Mouse (Mus musculus): ENCODE data around the gene Phyhd1. TPM values are rescaled to one million over a fixed set of nuclear protein-coding genes. Genes with fewer than 3 reads are reported as not detected.

Phyhd1 gene
- polyA plus RNA-seq, 1 experiment from 2014 or later = 3.7 TPM

DNA sequence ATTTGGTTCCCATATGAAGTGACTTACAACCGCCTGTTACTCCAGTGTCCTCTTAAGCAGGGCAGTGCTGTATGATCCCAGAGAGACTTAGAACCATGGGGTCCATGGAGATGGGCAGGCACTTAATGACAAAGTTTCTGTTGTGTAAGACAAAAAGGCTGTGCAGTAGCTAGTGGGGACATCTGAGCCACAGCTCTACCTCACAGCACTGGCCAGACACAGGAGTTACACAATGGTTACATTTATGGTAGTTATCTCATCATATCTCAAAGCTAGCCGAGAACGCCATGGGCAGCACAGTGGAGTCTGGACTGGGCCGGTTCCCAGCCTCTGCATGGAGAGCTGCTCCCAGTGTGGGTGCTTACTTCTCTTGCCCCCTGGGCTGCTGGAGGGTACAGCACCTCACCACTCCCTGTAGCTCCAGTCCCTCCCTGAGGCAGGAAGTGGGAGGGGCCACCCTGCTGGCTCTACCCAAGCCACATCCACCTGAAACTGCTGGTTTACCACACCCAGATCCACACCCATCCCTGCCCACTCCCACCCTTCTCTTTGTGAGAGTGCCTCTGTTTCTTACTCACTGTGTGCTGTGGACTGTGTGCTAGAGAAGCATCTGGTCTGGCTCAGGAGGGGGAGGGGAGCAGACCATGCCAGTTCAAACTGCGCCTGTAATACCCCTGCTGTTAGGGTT, 14.4 kb upstream of the Phyhd1 start:
- Histone ChIP-seq H3K4me1 (ENCODE audit: control insufficient read depth, insufficient read depth, low read length) (peaks cover 4% of the 10 kb centered on the region; the same call in 1 of the 2 replicates), H3K4me2 (ENCODE audit: low read depth, severe bottlenecking) (no peak overlapping the region), H3K4me3 (ENCODE audit: low read depth, low read length) (no peak overlapping the region), H3K27me3 (ENCODE audit: control insufficient read depth, insufficient read depth, low read length) (no peaks in the 10 kb centered on the region), H3K9ac (ENCODE audit: low read length) (no peak overlapping the region), H3K36me3 (ENCODE audit: control insufficient read depth, insufficient read depth, low read length) (peaks cover 13% of the 10 kb centered on the region), H3K27ac (replicated peaks; ENCODE audit: low read depth, low read length) (no peak overlapping the region), H3K9me3 (ENCODE audit: control insufficient read depth, low read length) (no peaks in the 10 kb centered on the region)
- WGBS = 72% methylated on average over 5 of the region's 5 CpGs
- DNase-seq (ENCODE audit: low spot score) (no peak), ATAC-seq (ENCODE audit: insufficient number of reproducible peaks, low FRiP score, low TSS enrichment, low read depth) (no peak)

DNA sequence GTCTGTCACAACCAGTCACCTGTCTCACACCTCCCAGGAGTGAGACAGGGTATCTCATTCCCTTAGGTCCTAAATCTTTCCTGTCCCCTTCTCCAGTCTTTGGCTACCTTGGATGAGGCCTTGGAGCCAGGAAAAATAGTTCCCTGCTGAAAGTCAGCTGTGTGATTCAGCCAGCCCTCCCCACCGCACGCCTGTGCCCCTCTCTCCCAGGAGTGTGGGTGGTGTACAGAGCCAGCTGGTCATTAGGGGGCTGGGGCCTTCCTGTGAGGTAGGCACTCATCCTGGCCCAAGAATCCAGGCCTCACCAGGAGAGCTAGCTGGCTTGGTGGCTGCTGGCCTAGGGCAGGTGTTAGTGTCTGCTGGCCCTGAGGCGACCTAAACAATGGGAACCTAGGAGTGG, 13.5 kb upstream of the Phyhd1 start:
- ATAC-seq (ENCODE audit: insufficient number of reproducible peaks, low FRiP score, low TSS enrichment, low read depth) = no peak
- Histone ChIP-seq H3K4me2 (ENCODE audit: low read depth, severe bottlenecking) (no peak overlapping the region), H3K4me3 (ENCODE audit: low read depth, low read length) (no peak overlapping the region), H3K4me1 (ENCODE audit: control insufficient read depth, insufficient read depth, low read length) (peaks cover 4% of the 10 kb centered on the region; the same call in 1 of the 2 replicates), H3K9ac (ENCODE audit: low read length) (no peak overlapping the region), H3K27ac (replicated peaks; ENCODE audit: low read depth, low read length) (no peak overlapping the region), H3K27me3 (ENCODE audit: control insufficient read depth, insufficient read depth, low read length) (no peaks in the 10 kb centered on the region), H3K36me3 (ENCODE audit: control insufficient read depth, insufficient read depth, low read length) (peaks cover 20% of the 10 kb centered on the region), H3K9me3 (ENCODE audit: control insufficient read depth, low read length) (no peaks in the 10 kb centered on the region)
- 73% methylated on average over 3 of the region's 3 CpGs for WGBS
- DNase-seq (ENCODE audit: low spot score) = no peak

DNA sequence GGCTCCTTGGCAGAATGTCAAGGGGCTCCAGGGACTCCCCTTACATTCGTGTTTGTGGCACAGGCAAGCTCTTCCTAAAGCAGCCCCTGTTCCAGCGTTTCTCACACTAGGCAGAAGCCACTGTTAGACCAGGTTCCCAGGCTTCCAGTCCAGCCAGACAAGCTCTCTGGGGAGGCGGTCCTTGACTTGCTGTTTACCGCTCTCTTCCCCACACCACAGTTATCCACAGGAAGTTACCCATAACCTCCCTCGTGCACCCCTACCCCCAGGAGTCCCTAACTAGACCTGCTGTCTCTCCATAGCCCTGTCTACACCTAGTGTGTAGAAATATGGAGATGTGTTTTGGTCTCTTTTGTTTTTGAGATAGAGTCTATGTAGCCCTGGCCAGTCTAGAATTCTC, 12.2 kb upstream of the Phyhd1 start:
- Histone ChIP-seq H3K4me1 (ENCODE audit: control insufficient read depth, insufficient read depth, low read length) (peaks cover 6% of the 10 kb centered on the region; the same call in 1 of the 2 replicates), H3K36me3 (ENCODE audit: control insufficient read depth, insufficient read depth, low read length) (peaks cover 24% of the 10 kb centered on the region), H3K4me3 (ENCODE audit: low read depth, low read length) (no peak overlapping the region), H3K4me2 (ENCODE audit: low read depth, severe bottlenecking) (no peak overlapping the region), H3K27ac (replicated peaks; ENCODE audit: low read depth, low read length) (no peak overlapping the region), H3K27me3 (ENCODE audit: control insufficient read depth, insufficient read depth, low read length) (no peaks in the 10 kb centered on the region), H3K9me3 (ENCODE audit: control insufficient read depth, low read length) (no peaks in the 10 kb centered on the region), H3K9ac (ENCODE audit: low read length) (no peak overlapping the region)
- no peak for DNase-seq (ENCODE audit: low spot score)
- ATAC-seq (ENCODE audit: insufficient number of reproducible peaks, low FRiP score, low TSS enrichment, low read depth) = no peak
- WGBS = 88% methylated on average over 5 of the region's 5 CpGs

DNA sequence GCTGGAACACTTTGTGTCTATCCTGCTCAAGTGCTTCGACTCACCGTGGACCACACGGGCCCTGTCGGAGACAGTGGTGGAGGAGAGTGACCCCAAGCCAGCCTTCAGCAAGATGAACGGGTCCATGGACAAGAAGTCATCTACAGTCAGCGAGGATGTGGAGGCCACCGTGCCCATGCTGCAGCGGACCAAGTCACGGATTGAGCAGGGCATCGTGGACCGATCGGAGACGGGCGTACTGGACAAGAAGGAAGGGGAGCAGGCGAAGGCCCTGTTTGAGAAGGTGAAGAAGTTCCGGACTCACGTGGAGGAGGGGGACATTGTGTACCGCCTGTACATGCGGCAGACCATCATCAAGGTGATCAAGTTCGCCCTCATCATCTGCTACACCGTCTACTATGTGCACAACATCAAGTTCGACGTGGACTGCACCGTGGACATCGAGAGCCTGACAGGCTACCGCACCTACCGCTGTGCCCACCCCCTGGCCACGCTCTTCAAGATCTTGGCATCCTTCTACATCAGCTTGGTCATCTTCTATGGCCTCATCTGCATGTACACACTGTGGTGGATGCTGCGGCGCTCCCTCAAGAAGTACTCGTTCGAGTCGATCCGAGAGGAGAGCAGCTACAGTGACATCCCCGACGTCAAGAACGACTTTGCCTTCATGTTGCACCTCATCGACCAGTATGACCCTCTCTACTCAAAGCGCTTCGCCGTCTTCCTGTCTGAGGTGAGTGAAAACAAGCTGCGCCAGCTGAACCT, 10.2 kb upstream of the Phyhd1 start:
- no peak overlapping the region for H3K4me2 ChIP-seq (ENCODE audit: low read depth, severe bottlenecking)
- no peak overlapping the region for H3K27ac ChIP-seq (replicated peaks; ENCODE audit: low read depth, low read length)
- H3K27me3 ChIP-seq (ENCODE audit: control insufficient read depth, insufficient read depth, low read length) = no peaks in the 10 kb centered on the region
- DNase-seq (ENCODE audit: low spot score) (no peak), ATAC-seq (ENCODE audit: insufficient number of reproducible peaks, low FRiP score, low TSS enrichment, low read depth) (no peak)
- H3K36me3 ChIP-seq (ENCODE audit: control insufficient read depth, insufficient read depth, low read length) = peaks cover 29% of the 10 kb centered on the region
- peaks cover 6% of the 10 kb centered on the region; the same call in 1 of the 2 replicates for H3K4me1 ChIP-seq (ENCODE audit: control insufficient read depth, insufficient read depth, low read length)
- 97% methylated on average over 42 of the region's 42 CpGs for WGBS
- no peak overlapping the region for H3K9ac ChIP-seq (ENCODE audit: low read length)
- H3K9me3 ChIP-seq (ENCODE audit: control insufficient read depth, low read length) = no peaks in the 10 kb centered on the region
- no peak overlapping the region for H3K4me3 ChIP-seq (ENCODE audit: low read depth, low read length)

GRCm38 (mm10) chr2:30256616-30257350, 9.2 kb upstream of the Phyhd1 start:
- H3K27ac ChIP-seq (replicated peaks; ENCODE audit: low read depth, low read length) = no peak overlapping the region
- H3K27me3 ChIP-seq (ENCODE audit: control insufficient read depth, insufficient read depth, low read length) = no peaks in the 10 kb centered on the region
- DNase-seq (ENCODE audit: low spot score) = no peak
- H3K4me3 ChIP-seq (ENCODE audit: low read depth, low read length) = no peak overlapping the region
- no peak overlapping the region for H3K9ac ChIP-seq (ENCODE audit: low read length)
- H3K4me1 ChIP-seq (ENCODE audit: control insufficient read depth, insufficient read depth, low read length) = 0 out of 2 replicates have a peak, but pooled peaks cover 2% of the 10 kb centered on the region
- no peaks in the 10 kb centered on the region for H3K9me3 ChIP-seq (ENCODE audit: control insufficient read depth, low read length)
- no peak for ATAC-seq (ENCODE audit: insufficient number of reproducible peaks, low FRiP score, low TSS enrichment, low read depth)
- WGBS = 97% methylated on average over 30 of the region's 30 CpGs
- H3K4me2 ChIP-seq (ENCODE audit: low read depth, severe bottlenecking) = no peak overlapping the region
- H3K36me3 ChIP-seq (ENCODE audit: control insufficient read depth, insufficient read depth, low read length) = peaks cover 27% of the 10 kb centered on the region

DNA sequence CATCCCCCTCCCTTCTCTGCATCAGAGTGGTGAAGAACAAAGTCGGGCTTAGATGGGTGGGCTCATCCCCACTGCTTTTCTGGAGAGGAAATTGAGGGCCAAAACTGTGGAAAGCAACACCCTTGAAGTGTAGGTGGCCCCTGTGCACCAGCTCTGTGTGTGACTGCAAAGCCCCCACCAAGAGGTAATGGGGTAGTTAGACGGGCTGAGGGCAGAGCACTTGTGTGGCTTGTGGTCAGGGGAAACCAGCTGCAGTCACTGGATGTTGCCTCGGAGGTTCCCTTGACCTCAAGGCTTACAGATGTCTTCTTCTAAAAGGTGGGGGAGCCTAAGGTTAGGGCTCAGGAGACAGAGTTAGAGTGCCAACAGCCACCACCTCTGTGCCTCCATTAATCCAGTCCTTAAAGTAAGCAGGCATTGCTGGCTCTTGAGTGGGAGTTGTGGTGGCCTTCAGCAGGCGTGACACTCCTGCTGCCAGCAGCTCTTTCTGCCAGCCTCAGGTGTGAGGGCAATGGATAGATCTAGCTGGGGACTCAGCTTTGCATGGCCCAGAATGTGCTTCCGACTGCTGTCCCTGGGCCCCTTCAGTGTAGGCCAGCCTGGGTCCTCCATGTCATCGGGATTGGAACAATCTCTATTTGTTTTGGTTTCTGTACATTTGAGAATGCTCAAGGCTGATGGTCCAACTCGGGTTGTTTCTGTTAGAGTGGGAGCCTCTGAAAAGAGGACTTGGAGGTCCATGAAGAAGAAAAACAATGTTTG, 8.1 kb upstream of the Phyhd1 start:
- H3K4me3 ChIP-seq (ENCODE audit: low read depth, low read length) = no peak overlapping the region
- H3K27ac ChIP-seq (replicated peaks; ENCODE audit: low read depth, low read length) = no peak overlapping the region
- H3K4me1 ChIP-seq (ENCODE audit: control insufficient read depth, insufficient read depth, low read length) = 0 out of 2 replicates have a peak, but pooled peaks cover 2% of the 10 kb centered on the region
- DNase-seq (ENCODE audit: low spot score) = no peak
- no peaks in the 10 kb centered on the region for H3K9me3 ChIP-seq (ENCODE audit: control insufficient read depth, low read length)
- H3K9ac ChIP-seq (ENCODE audit: low read length) = no peak overlapping the region
- no peaks in the 10 kb centered on the region for H3K27me3 ChIP-seq (ENCODE audit: control insufficient read depth, insufficient read depth, low read length)
- ATAC-seq (ENCODE audit: insufficient number of reproducible peaks, low FRiP score, low TSS enrichment, low read depth) = no peak
- 89% methylated on average over 7 of the region's 7 CpGs for WGBS
- H3K36me3 ChIP-seq (ENCODE audit: control insufficient read depth, insufficient read depth, low read length) = peaks cover 34% of the 10 kb centered on the region
- no peak overlapping the region for H3K4me2 ChIP-seq (ENCODE audit: low read depth, severe bottlenecking)

DNA sequence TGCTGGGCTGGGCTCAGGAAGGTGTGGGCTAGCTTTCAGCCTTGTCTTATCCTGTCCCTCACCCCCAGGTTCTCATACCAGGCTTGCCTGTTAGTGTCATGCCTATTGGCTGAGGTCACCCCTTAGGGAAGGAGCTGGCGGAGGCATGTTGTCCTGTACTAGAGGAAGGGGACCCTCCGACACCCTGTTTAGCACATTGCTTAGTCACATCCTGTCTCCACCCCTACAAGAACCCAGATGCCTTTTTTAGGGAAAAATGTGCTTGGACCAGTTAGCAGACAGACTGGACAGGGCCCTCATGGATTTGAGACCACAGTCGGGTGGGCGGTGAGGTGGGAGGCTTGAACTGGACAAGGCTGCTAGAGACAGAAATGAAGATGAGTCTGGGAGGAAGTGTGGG, 7.4 kb upstream of the Phyhd1 start:
- ATAC-seq (ENCODE audit: insufficient number of reproducible peaks, low FRiP score, low TSS enrichment, low read depth) (no peak), DNase-seq (ENCODE audit: low spot score) (no peak)
- Histone ChIP-seq H3K9me3 (ENCODE audit: control insufficient read depth, low read length) (no peaks in the 10 kb centered on the region), H3K4me3 (ENCODE audit: low read depth, low read length) (no peak overlapping the region), H3K4me1 (ENCODE audit: control insufficient read depth, insufficient read depth, low read length) (0 out of 2 replicates have a peak, but pooled peaks cover 2% of the 10 kb centered on the region), H3K9ac (ENCODE audit: low read length) (no peak overlapping the region), H3K4me2 (ENCODE audit: low read depth, severe bottlenecking) (no peak overlapping the region), H3K27me3 (ENCODE audit: control insufficient read depth, insufficient read depth, low read length) (no peaks in the 10 kb centered on the region), H3K36me3 (ENCODE audit: control insufficient read depth, insufficient read depth, low read length) (peaks cover 37% of the 10 kb centered on the region), H3K27ac (replicated peaks; ENCODE audit: low read depth, low read length) (no peak overlapping the region)
- 87% methylated on average over 4 of the region's 4 CpGs for WGBS

All from limb, embryonic 11.5 days (tissue).